Mouse (Mus musculus): ENCODE measurements around the gene Ap5z1. TPM values are rescaled to one million over a fixed set of nuclear protein-coding genes. Genes with fewer than 3 reads are reported as not detected.

The Ap5z1 gene
- 14.8 and 16.9 TPM in 2 replicates for polyA plus RNA-seq (2015; fragmentation: Nextera tagmentation; extraction: Ambion mirVana)

- 1% methylated on average over 60 of the region's 60 CpGs for WGBS
- H3K27me3 ChIP-seq (replicated peaks; ENCODE audit: control insufficient read depth, insufficient read depth, low read length), result no peaks in the 10 kb centered on the region
- peak within 1 kb of the TSS; percentile 78 for H3K4me3 ChIP-seq (replicated peaks; ENCODE audit: low read length)
- peaks cover 2% of the 10 kb centered on the region; the same call in 1 of the 2 replicates for H3K36me3 ChIP-seq (ENCODE audit: control insufficient read depth, insufficient read depth)
- H3K4me1 ChIP-seq (replicated peaks; ENCODE audit: control insufficient read depth, insufficient read depth, low read length), result peaks cover 9% of the 10 kb centered on the region
- peak within 1 kb of the TSS; percentile 80 for H3K9ac ChIP-seq (replicated peaks; ENCODE audit: low read depth, low read length)
- ATAC-seq, result peak; percentile 91
- peak within 1 kb of the TSS; percentile 94 for H3K4me2 ChIP-seq (ENCODE audit: low read length)
- H3K27ac ChIP-seq (ENCODE audit: low read length), result peak within 1 kb of the TSS; percentile 89
- H3K9me3 ChIP-seq (ENCODE audit: control insufficient read depth, low read length), result no peaks in the 10 kb centered on the region
Measured at GRCm38 (mm10) chr5:142463461-142464454, at the start of gene Ap5z1. Gene Ap5z1, plus strand, starts transcription at chr5:142463944.

GRCm38 (mm10) chr5:142415401-142415800 lies 48.3 kb upstream of the Ap5z1 start:
- Histone ChIP-seq H3K36me3 (ENCODE audit: control insufficient read depth, insufficient read depth) (no peaks in the 10 kb centered on the region; the same call in 1 of the 2 replicates), H3K4me2 (ENCODE audit: low read length) (no peak overlapping the region), H3K9me3 (ENCODE audit: control insufficient read depth, low read length) (no peaks in the 10 kb centered on the region), H3K4me3 (replicated peaks; ENCODE audit: low read length) (no peak overlapping the region), H3K9ac (replicated peaks; ENCODE audit: low read depth, low read length) (no peak overlapping the region), H3K4me1 (replicated peaks; ENCODE audit: control insufficient read depth, insufficient read depth, low read length) (peaks cover 6% of the 10 kb centered on the region), H3K27ac (ENCODE audit: low read length) (no peak overlapping the region), H3K27me3 (replicated peaks; ENCODE audit: control insufficient read depth, insufficient read depth, low read length) (no peaks in the 10 kb centered on the region)
- ATAC-seq, result no peak
- 48% methylated on average over 6 of the region's 6 CpGs for WGBS

GRCm38 (mm10) chr5:142416070-142416775 lies 47.5 kb upstream of the Ap5z1 start:
- H3K27ac ChIP-seq (ENCODE audit: low read length), result no peak overlapping the region
- 0 out of 2 replicates have a peak, but pooled peaks cover 6% of the 10 kb centered on the region for H3K4me1 ChIP-seq (replicated peaks; ENCODE audit: control insufficient read depth, insufficient read depth, low read length)
- WGBS, result 27% methylated on average over 14 of the region's 14 CpGs
- no peak for ATAC-seq
- H3K27me3 ChIP-seq (replicated peaks; ENCODE audit: control insufficient read depth, insufficient read depth, low read length), result no peaks in the 10 kb centered on the region
- no peak overlapping the region for H3K4me3 ChIP-seq (replicated peaks; ENCODE audit: low read length)
- H3K36me3 ChIP-seq (ENCODE audit: control insufficient read depth, insufficient read depth), result no peaks in the 10 kb centered on the region; the same call in 1 of the 2 replicates
- no peak overlapping the region for H3K4me2 ChIP-seq (ENCODE audit: low read length)
- H3K9me3 ChIP-seq (ENCODE audit: control insufficient read depth, low read length), result no peaks in the 10 kb centered on the region
- H3K9ac ChIP-seq (replicated peaks; ENCODE audit: low read depth, low read length), result no peak overlapping the region

- Histone ChIP-seq H3K27me3 (replicated peaks; ENCODE audit: control insufficient read depth, insufficient read depth, low read length) (no peaks in the 10 kb centered on the region), H3K27ac (ENCODE audit: low read length) (no peak overlapping the region), H3K9ac (replicated peaks; ENCODE audit: low read depth, low read length) (no peak overlapping the region), H3K9me3 (ENCODE audit: control insufficient read depth, low read length) (no peaks in the 10 kb centered on the region), H3K36me3 (ENCODE audit: control insufficient read depth, insufficient read depth) (no peaks in the 10 kb centered on the region; the same call in 1 of the 2 replicates), H3K4me2 (ENCODE audit: low read length) (no peak overlapping the region), H3K4me1 (replicated peaks; ENCODE audit: control insufficient read depth, insufficient read depth, low read length) (0 out of 2 replicates have a peak, but pooled peaks cover 6% of the 10 kb centered on the region), H3K4me3 (replicated peaks; ENCODE audit: low read length) (no peak overlapping the region)
- no peak for ATAC-seq
- WGBS, result 84% methylated on average over 3 of the region's 3 CpGs
Measured at GRCm38 (mm10) chr5:142417104-142417503, 46.6 kb upstream of the Ap5z1 start.

- WGBS, result 85% methylated on average over 9 of the region's 9 CpGs
- Histone ChIP-seq H3K4me3 (replicated peaks; ENCODE audit: low read length) (no peak overlapping the region), H3K27me3 (replicated peaks; ENCODE audit: control insufficient read depth, insufficient read depth, low read length) (no peaks in the 10 kb centered on the region), H3K9ac (replicated peaks; ENCODE audit: low read depth, low read length) (no peak overlapping the region), H3K9me3 (ENCODE audit: control insufficient read depth, low read length) (no peaks in the 10 kb centered on the region), H3K4me1 (replicated peaks; ENCODE audit: control insufficient read depth, insufficient read depth, low read length) (peaks cover 4% of the 10 kb centered on the region; the same call in 1 of the 2 replicates), H3K27ac (ENCODE audit: low read length) (no peak overlapping the region), H3K36me3 (ENCODE audit: control insufficient read depth, insufficient read depth) (no peaks in the 10 kb centered on the region; the same call in 1 of the 2 replicates), H3K4me2 (ENCODE audit: low read length) (no peak overlapping the region)
- no peak for ATAC-seq
Measured at GRCm38 (mm10) chr5:142417876-142418275, 45.9 kb upstream of the Ap5z1 start.

GRCm38 (mm10) chr5:142418419-142418818 lies 45.3 kb upstream of the Ap5z1 start:
- Histone ChIP-seq H3K4me2 (ENCODE audit: low read length) (no peak overlapping the region), H3K27ac (ENCODE audit: low read length) (no peak overlapping the region), H3K9ac (replicated peaks; ENCODE audit: low read depth, low read length) (no peak overlapping the region), H3K36me3 (ENCODE audit: control insufficient read depth, insufficient read depth) (no peaks in the 10 kb centered on the region; the same call in 1 of the 2 replicates), H3K9me3 (ENCODE audit: control insufficient read depth, low read length) (no peaks in the 10 kb centered on the region), H3K4me3 (replicated peaks; ENCODE audit: low read length) (no peak overlapping the region), H3K27me3 (replicated peaks; ENCODE audit: control insufficient read depth, insufficient read depth, low read length) (no peaks in the 10 kb centered on the region), H3K4me1 (replicated peaks; ENCODE audit: control insufficient read depth, insufficient read depth, low read length) (peaks cover 10% of the 10 kb centered on the region)
- ATAC-seq, result no peak
- WGBS, result 94% methylated on average over 4 of the region's 4 CpGs

- Histone ChIP-seq H3K4me1 (replicated peaks; ENCODE audit: control insufficient read depth, insufficient read depth, low read length) (peaks cover 20% of the 10 kb centered on the region), H3K27ac (ENCODE audit: low read length) (no peak overlapping the region), H3K4me3 (replicated peaks; ENCODE audit: low read length) (no peak overlapping the region), H3K9ac (replicated peaks; ENCODE audit: low read depth, low read length) (no peak overlapping the region), H3K4me2 (ENCODE audit: low read length) (no peak overlapping the region), H3K36me3 (ENCODE audit: control insufficient read depth, insufficient read depth) (no peaks in the 10 kb centered on the region; the same call in 1 of the 2 replicates), H3K27me3 (replicated peaks; ENCODE audit: control insufficient read depth, insufficient read depth, low read length) (no peaks in the 10 kb centered on the region), H3K9me3 (ENCODE audit: control insufficient read depth, low read length) (no peaks in the 10 kb centered on the region)
- ATAC-seq, result no peak
- WGBS, result 89% methylated on average over 4 of the region's 4 CpGs
Measured at GRCm38 (mm10) chr5:142420317-142420716, 43.4 kb upstream of the Ap5z1 start.

- Histone ChIP-seq H3K9ac (replicated peaks; ENCODE audit: low read depth, low read length) (no peak overlapping the region), H3K4me3 (replicated peaks; ENCODE audit: low read length) (no peak overlapping the region), H3K27me3 (replicated peaks; ENCODE audit: control insufficient read depth, insufficient read depth, low read length) (no peaks in the 10 kb centered on the region), H3K9me3 (ENCODE audit: control insufficient read depth, low read length) (no peaks in the 10 kb centered on the region), H3K36me3 (ENCODE audit: control insufficient read depth, insufficient read depth) (no peaks in the 10 kb centered on the region; the same call in 1 of the 2 replicates), H3K4me2 (ENCODE audit: low read length) (no peak overlapping the region), H3K27ac (ENCODE audit: low read length) (no peak overlapping the region), H3K4me1 (replicated peaks; ENCODE audit: control insufficient read depth, insufficient read depth, low read length) (peaks cover 20% of the 10 kb centered on the region)
- 50% methylated on average over 9 of the region's 9 CpGs for WGBS
- no peak for ATAC-seq
Measured at GRCm38 (mm10) chr5:142420920-142421319, 42.8 kb upstream of the Ap5z1 start.

GRCm38 (mm10) chr5:142421886-142422285 lies 41.9 kb upstream of the Ap5z1 start:
- ATAC-seq, result no peak
- WGBS, result 91% methylated on average over 5 of the region's 5 CpGs
- no peaks in the 10 kb centered on the region for H3K9me3 ChIP-seq (ENCODE audit: control insufficient read depth, low read length)
- no peaks in the 10 kb centered on the region; the same call in 1 of the 2 replicates for H3K36me3 ChIP-seq (ENCODE audit: control insufficient read depth, insufficient read depth)
- H3K27ac ChIP-seq (ENCODE audit: low read length), result no peak overlapping the region
- H3K4me1 ChIP-seq (replicated peaks; ENCODE audit: control insufficient read depth, insufficient read depth, low read length), result peaks cover 20% of the 10 kb centered on the region
- no peak overlapping the region for H3K9ac ChIP-seq (replicated peaks; ENCODE audit: low read depth, low read length)
- H3K4me2 ChIP-seq (ENCODE audit: low read length), result no peak overlapping the region
- H3K27me3 ChIP-seq (replicated peaks; ENCODE audit: control insufficient read depth, insufficient read depth, low read length), result no peaks in the 10 kb centered on the region
- no peak overlapping the region for H3K4me3 ChIP-seq (replicated peaks; ENCODE audit: low read length)
